Mouse (Mus musculus): Measurements from ENCODE around the gene Rnf138rt1. TPM values are rescaled to one million over a fixed set of nuclear protein-coding genes. Genes with fewer than 3 reads are reported as not detected.

The Rnf138rt1 gene
- 0.28 and 0.42 TPM in 2 replicates for polyA plus RNA-seq (2014; fragmentation: Nextera tagmentation; extraction: Ambion mirVana)

- H3K36me3 ChIP-seq (ENCODE audit: control insufficient read depth, insufficient read depth, low read length): no peaks in the 10 kb centered on the region
- 0 out of 2 replicates have a peak, but pooled peaks have one; percentile 23 for ATAC-seq (ENCODE audit: insufficient number of reproducible peaks, insufficient read depth, low FRiP score, low read depth)
- 26% methylated on average over 42 of the region's 42 CpGs for WGBS
- H3K27me3 ChIP-seq (ENCODE audit: control insufficient read depth, insufficient read depth, low read length): no peaks in the 10 kb centered on the region
- peak within 1 kb of the TSS; percentile 25 for H3K4me3 ChIP-seq (ENCODE audit: low read depth, low read length)
- no peak within 1 kb of the TSS for H3K9ac ChIP-seq (replicated peaks; ENCODE audit: low read depth, low read length)
- H3K4me2 ChIP-seq (replicated peaks; ENCODE audit: low read depth, low read length): peak within 1 kb of the TSS; percentile 53
- no peak within 1 kb of the TSS for H3K27ac ChIP-seq (ENCODE audit: low read length)
- H3K4me1 ChIP-seq (ENCODE audit: control insufficient read depth, insufficient read depth, low read length): no peaks in the 10 kb centered on the region
- H3K9me3 ChIP-seq (ENCODE audit: control insufficient read depth, low read depth, low read length): no peaks in the 10 kb centered on the region
These were observed at the start of gene Rnf138rt1 for GRCm38 (mm10) chrX:163760617-163761434. Gene Rnf138rt1 (minus strand): TSS chrX:163761329.

DNA sequence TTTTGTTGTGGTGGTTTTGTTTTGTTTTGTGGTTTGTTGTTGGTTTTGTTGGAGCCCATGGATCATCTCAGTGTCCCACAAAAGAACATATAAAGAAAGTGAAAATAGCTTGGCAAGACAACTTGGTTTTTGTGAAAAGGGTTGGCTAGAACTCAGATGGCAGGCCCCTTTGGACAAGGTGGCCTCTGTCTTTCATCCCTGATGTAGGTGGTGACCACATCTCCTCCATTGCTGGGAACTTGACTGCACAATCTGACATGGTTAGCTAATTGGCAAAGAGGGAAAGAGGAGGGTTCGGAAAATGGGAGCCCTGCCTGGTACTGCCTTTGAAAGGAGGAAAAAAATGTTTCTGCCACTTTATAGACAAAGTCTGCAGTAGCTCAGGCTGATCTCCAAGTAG lies 46.1 kb upstream of the Rnf138rt1 start:
- H3K4me1 ChIP-seq (ENCODE audit: control insufficient read depth, insufficient read depth, low read length): no peaks in the 10 kb centered on the region
- 67% methylated on average over 1 of the region's 1 CpGs for WGBS
- no peak for ATAC-seq (ENCODE audit: insufficient number of reproducible peaks, insufficient read depth, low FRiP score, low read depth)
- no peak overlapping the region for H3K4me3 ChIP-seq (ENCODE audit: low read depth, low read length)
- H3K36me3 ChIP-seq (ENCODE audit: control insufficient read depth, insufficient read depth, low read length): no peaks in the 10 kb centered on the region
- no peaks in the 10 kb centered on the region for H3K27me3 ChIP-seq (ENCODE audit: control insufficient read depth, insufficient read depth, low read length)
- H3K4me2 ChIP-seq (replicated peaks; ENCODE audit: low read depth, low read length): no peak overlapping the region
- H3K9ac ChIP-seq (replicated peaks; ENCODE audit: low read depth, low read length): no peak overlapping the region
- H3K9me3 ChIP-seq (ENCODE audit: control insufficient read depth, low read depth, low read length): no peaks in the 10 kb centered on the region
- no peak overlapping the region for H3K27ac ChIP-seq (ENCODE audit: low read length)

GRCm38 (mm10) chrX:163766290-163766689 lies 5.2 kb upstream of the Rnf138rt1 start:
- Histone ChIP-seq H3K4me3 (ENCODE audit: low read depth, low read length) (no peak overlapping the region), H3K36me3 (ENCODE audit: control insufficient read depth, insufficient read depth, low read length) (no peaks in the 10 kb centered on the region), H3K9ac (replicated peaks; ENCODE audit: low read depth, low read length) (no peak overlapping the region), H3K4me1 (ENCODE audit: control insufficient read depth, insufficient read depth, low read length) (no peaks in the 10 kb centered on the region), H3K4me2 (replicated peaks; ENCODE audit: low read depth, low read length) (no peak overlapping the region), H3K27ac (ENCODE audit: low read length) (no peak overlapping the region), H3K9me3 (ENCODE audit: control insufficient read depth, low read depth, low read length) (no peaks in the 10 kb centered on the region), H3K27me3 (ENCODE audit: control insufficient read depth, insufficient read depth, low read length) (no peaks in the 10 kb centered on the region)
- no peak for ATAC-seq (ENCODE audit: insufficient number of reproducible peaks, insufficient read depth, low FRiP score, low read depth)
- 58% methylated on average over 3 of the region's 3 CpGs for WGBS

- H3K4me1 ChIP-seq (ENCODE audit: control insufficient read depth, insufficient read depth, low read length): no peaks in the 10 kb centered on the region
- no peaks in the 10 kb centered on the region for H3K9me3 ChIP-seq (ENCODE audit: control insufficient read depth, low read depth, low read length)
- H3K36me3 ChIP-seq (ENCODE audit: control insufficient read depth, insufficient read depth, low read length): no peaks in the 10 kb centered on the region
- H3K4me2 ChIP-seq (replicated peaks; ENCODE audit: low read depth, low read length): peak overlapping the region; percentile 53
- H3K27me3 ChIP-seq (ENCODE audit: control insufficient read depth, insufficient read depth, low read length): no peaks in the 10 kb centered on the region
- peak overlapping the region; percentile 25; the same call in 1 of the 2 replicates for H3K4me3 ChIP-seq (ENCODE audit: low read depth, low read length)
- no peak overlapping the region for H3K27ac ChIP-seq (ENCODE audit: low read length)
- ATAC-seq (ENCODE audit: insufficient number of reproducible peaks, insufficient read depth, low FRiP score, low read depth): no peak
- WGBS: 30% methylated on average over 10 of the region's 10 CpGs
- no peak overlapping the region for H3K9ac ChIP-seq (replicated peaks; ENCODE audit: low read depth, low read length)
These were observed 303 bp upstream of the Rnf138rt1 start for GRCm38 (mm10) chrX:163761435-163761828.

- ATAC-seq (ENCODE audit: insufficient number of reproducible peaks, insufficient read depth, low FRiP score, low read depth): no peak
- no peak overlapping the region for H3K4me3 ChIP-seq (ENCODE audit: low read depth, low read length)
These were observed 15.1 kb downstream of the Rnf138rt1 start for GRCm38 (mm10) chrX:163745996-163746395.

DNA sequence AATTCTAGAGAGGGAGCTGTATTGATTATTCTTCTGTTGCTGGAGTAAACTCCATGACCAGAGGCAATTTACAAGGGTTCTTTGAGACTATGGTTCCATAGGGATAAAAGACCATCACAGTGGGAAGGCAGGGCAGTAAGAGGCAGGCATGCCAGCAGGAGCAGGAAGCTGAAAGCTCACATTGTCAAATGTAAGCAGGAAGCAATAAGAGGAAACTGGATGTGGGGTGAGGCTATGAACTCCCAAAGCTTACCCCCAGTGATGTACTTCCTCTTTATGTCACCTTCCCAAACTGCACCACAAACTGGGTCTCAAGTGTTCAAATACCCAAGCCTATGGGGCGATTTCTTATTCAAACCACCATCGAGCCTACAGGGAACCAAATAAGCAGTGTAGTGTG lies 17.2 kb downstream of the Rnf138rt1 start:
- Histone ChIP-seq H3K4me3 (ENCODE audit: low read depth, low read length) (no peak overlapping the region), H3K27me3 (ENCODE audit: control insufficient read depth, insufficient read depth, low read length) (no peaks in the 10 kb centered on the region), H3K4me2 (replicated peaks; ENCODE audit: low read depth, low read length) (no peak overlapping the region), H3K4me1 (ENCODE audit: control insufficient read depth, insufficient read depth, low read length) (no peaks in the 10 kb centered on the region), H3K9me3 (ENCODE audit: control insufficient read depth, low read depth, low read length) (no peaks in the 10 kb centered on the region), H3K36me3 (ENCODE audit: control insufficient read depth, insufficient read depth, low read length) (no peaks in the 10 kb centered on the region), H3K9ac (replicated peaks; ENCODE audit: low read depth, low read length) (no peak overlapping the region), H3K27ac (ENCODE audit: low read length) (no peak overlapping the region)
- WGBS: 83% methylated on average over 2 of the region's 2 CpGs
- ATAC-seq (ENCODE audit: insufficient number of reproducible peaks, insufficient read depth, low FRiP score, low read depth): no peak

More at GRCm38 (mm10) chrX:163745996-163746395, 15.1 kb downstream of the Rnf138rt1 start:
- WGBS: 80% methylated on average over 6 of the region's 6 CpGs
- Histone ChIP-seq H3K9me3 (ENCODE audit: control insufficient read depth, low read depth, low read length) (no peaks in the 10 kb centered on the region), H3K9ac (replicated peaks; ENCODE audit: low read depth, low read length) (no peak overlapping the region), H3K4me2 (replicated peaks; ENCODE audit: low read depth, low read length) (no peak overlapping the region), H3K4me1 (ENCODE audit: control insufficient read depth, insufficient read depth, low read length) (no peaks in the 10 kb centered on the region), H3K27me3 (ENCODE audit: control insufficient read depth, insufficient read depth, low read length) (no peaks in the 10 kb centered on the region), H3K36me3 (ENCODE audit: control insufficient read depth, insufficient read depth, low read length) (no peaks in the 10 kb centered on the region), H3K27ac (ENCODE audit: low read length) (no peak overlapping the region)

GRCm38 (mm10) chrX:163738904-163739303 lies 22.2 kb downstream of the Rnf138rt1 start:
- ATAC-seq (ENCODE audit: insufficient number of reproducible peaks, insufficient read depth, low FRiP score, low read depth): no peak
- no peak overlapping the region for H3K27ac ChIP-seq (ENCODE audit: low read length)
- H3K4me2 ChIP-seq (replicated peaks; ENCODE audit: low read depth, low read length): no peak overlapping the region
- no peak overlapping the region for H3K4me3 ChIP-seq (ENCODE audit: low read depth, low read length)
- WGBS: 36% methylated on average over 1 of the region's 1 CpGs
- H3K9me3 ChIP-seq (ENCODE audit: control insufficient read depth, low read depth, low read length): no peaks in the 10 kb centered on the region
- no peaks in the 10 kb centered on the region for H3K27me3 ChIP-seq (ENCODE audit: control insufficient read depth, insufficient read depth, low read length)
- no peaks in the 10 kb centered on the region for H3K36me3 ChIP-seq (ENCODE audit: control insufficient read depth, insufficient read depth, low read length)
- no peak overlapping the region for H3K9ac ChIP-seq (replicated peaks; ENCODE audit: low read depth, low read length)
- no peaks in the 10 kb centered on the region for H3K4me1 ChIP-seq (ENCODE audit: control insufficient read depth, insufficient read depth, low read length)

GRCm38 (mm10) chrX:163734145-163734544 lies 27.0 kb downstream of the Rnf138rt1 start:
- H3K9me3 ChIP-seq (ENCODE audit: control insufficient read depth, low read depth, low read length): no peaks in the 10 kb centered on the region
- H3K4me2 ChIP-seq (replicated peaks; ENCODE audit: low read depth, low read length): no peak overlapping the region
- H3K4me1 ChIP-seq (ENCODE audit: control insufficient read depth, insufficient read depth, low read length): no peaks in the 10 kb centered on the region
- ATAC-seq (ENCODE audit: insufficient number of reproducible peaks, insufficient read depth, low FRiP score, low read depth): no peak
- H3K27ac ChIP-seq (ENCODE audit: low read length): no peak overlapping the region
- H3K36me3 ChIP-seq (ENCODE audit: control insufficient read depth, insufficient read depth, low read length): no peaks in the 10 kb centered on the region
- WGBS: 94% methylated on average over 1 of the region's 1 CpGs
- no peak overlapping the region for H3K4me3 ChIP-seq (ENCODE audit: low read depth, low read length)
- H3K9ac ChIP-seq (replicated peaks; ENCODE audit: low read depth, low read length): no peak overlapping the region
- H3K27me3 ChIP-seq (ENCODE audit: control insufficient read depth, insufficient read depth, low read length): no peaks in the 10 kb centered on the region

Measured in stomach, embryonic 14.5 days (tissue).